Mouse (Mus musculus) MEL (cell line): ENCODE measurements around the gene Lamb3. TPM values are rescaled to one million over a fixed set of nuclear protein-coding genes. Genes with fewer than 3 reads are reported as not detected.

Source experiments
- DNase-seq: peaks from one replicate; pipeline ENCODE4 v3.0.0; 2011; ENCODE audit warnings: low read depth, low spot score
- H3K27ac ChIP-seq: 2 replicates; pipeline ENCODE4 v1.5.1; 2012; ENCODE audit warnings: low read depth, mild to moderate bottlenecking, control low read depth, low read length, moderate library complexity; ENCODE audit not compliant: control insufficient read depth
- H3K27me3 ChIP-seq, 2 experiments: fragments of 150-350 bp in 1 of 2; sonication (generic) in 1 of 2; 2 replicates each; pipeline ENCODE4 v1.6.1; 2012; ENCODE audit warnings: low read length in 2 of 2, mild to moderate bottlenecking in 2 of 2, improper control_type of control experiment in 1 of 2, moderate library complexity in 1 of 2; ENCODE audit not compliant: insufficient read depth in 2 of 2, control insufficient read depth in 1 of 2
- H3K36me3 ChIP-seq, 2 experiments: 2 replicates each; pipeline ENCODE4 v1.6.1; 2012 to 2014; ENCODE audit warnings: low read length in 2 of 2, improper control_type of control experiment in 1 of 2, inconsistent platforms in 1 of 2, mild to moderate bottlenecking in 1 of 2; ENCODE audit not compliant: insufficient read depth in 2 of 2, control insufficient read depth in 1 of 2
- H3K4me1 ChIP-seq, 2 experiments: fragments of 150-350 bp in 1 of 2; sonication (generic) in 1 of 2; 2 replicates each; pipeline ENCODE4 v1.6.1; 2012; ENCODE audit warnings: low read length in 2 of 2, improper control_type of control experiment in 1 of 2, mild to moderate bottlenecking in 1 of 2; ENCODE audit not compliant: insufficient read depth in 2 of 2, control insufficient read depth in 1 of 2
- H3K4me3 ChIP-seq, 2 experiments: fragments of 150-350 bp in 1 of 2; sonication (generic) in 1 of 2; 2 replicates each; pipeline ENCODE4 v1.5.1; 2012; ENCODE audit warnings: low read depth in 2 of 2, low read length in 2 of 2, mild to moderate bottlenecking in 2 of 2, moderate library complexity in 2 of 2, control low read depth in 1 of 2, improper control_type of control experiment in 1 of 2; ENCODE audit not compliant: control insufficient read depth in 1 of 2, insufficient read depth in 1 of 2
- H3K79me2 ChIP-seq: 2 replicates; pipeline ENCODE4 v1.6.1; 2012; ENCODE audit warnings: mild to moderate bottlenecking, low read length, moderate library complexity; ENCODE audit not compliant: control insufficient read depth, poor library complexity, insufficient read depth
- H3K9ac ChIP-seq: 2 replicates; pipeline ENCODE4 v1.6.1; 2012; ENCODE audit warnings: low read depth, mild to moderate bottlenecking, control low read depth, low read length, moderate library complexity; ENCODE audit not compliant: control insufficient read depth, poor library complexity, severe bottlenecking
- H3K9me3 ChIP-seq: fragments of 150-350 bp; sonication (generic); replicated peaks from 2 replicates; pipeline ENCODE4 v1.6.1; 2012; ENCODE audit warnings: mild to moderate bottlenecking, low read length, improper control_type of control experiment, moderate library complexity; ENCODE audit not compliant: insufficient read depth
- BHLHE40 ChIP-seq: IDR thresholded peaks from 2 replicates; pipeline ENCODE4 v1.6.1; 2012; ENCODE audit warnings: low read depth, mild to moderate bottlenecking, inconsistent platforms, low read length, improper control_type of control experiment, borderline replicate concordance
- CHD1 ChIP-seq: IDR thresholded peaks from 2 replicates; pipeline ENCODE4 v1.6.1; 2012; ENCODE audit warnings: low read depth, mild to moderate bottlenecking, inconsistent platforms, low read length, improper control_type of control experiment
- CTCF ChIP-seq, 3 experiments: IDR thresholded peaks in 2 of 3; conservative IDR thresholded peaks in 1 of 3; 2 replicates each; pipeline ENCODE4 v1.5.1; 2011 to 2012; ENCODE audit warnings: low read length in 3 of 3, low read depth in 2 of 3, mild to moderate bottlenecking in 2 of 3, improper control_type of control experiment in 1 of 3, inconsistent platforms in 1 of 3, mixed read lengths in 1 of 3, moderate library complexity in 1 of 3; ENCODE audit not compliant: control insufficient read depth in 1 of 3, insufficient read depth in 1 of 3, poor library complexity in 1 of 3, severe bottlenecking in 1 of 3
- ELF1 ChIP-seq: IDR thresholded peaks from 2 replicates; pipeline ENCODE4 v1.6.1; 2014; ENCODE audit warnings: low read depth, mild to moderate bottlenecking, inconsistent platforms, low read length, improper control_type of control experiment, moderate library complexity
- EP300 ChIP-seq, 2 experiments: IDR thresholded peaks; 2 replicates each; pipeline ENCODE4 v1.6.1; 2011; ENCODE audit warnings: improper control_type of control experiment in 2 of 2, low read length in 2 of 2, low read depth in 1 of 2, mild to moderate bottlenecking in 1 of 2
- GABPA ChIP-seq: IDR thresholded peaks from 2 replicates; pipeline ENCODE4 v1.6.1; 2012; ENCODE audit warnings: low read depth, mild to moderate bottlenecking, inconsistent platforms, low read length, improper control_type of control experiment, moderate library complexity
- JUND ChIP-seq: IDR thresholded peaks from 2 replicates; pipeline ENCODE4 v1.6.1; 2011; ENCODE audit warnings: low read depth, mild to moderate bottlenecking, improper control_type of control experiment, low read length
- MAFK ChIP-seq: IDR thresholded peaks from 2 replicates; pipeline ENCODE4 v1.6.1; 2011; ENCODE audit warnings: low read depth, mild to moderate bottlenecking, low read length, improper control_type of control experiment, borderline replicate concordance
- MAX ChIP-seq: IDR thresholded peaks from 2 replicates; pipeline ENCODE4 v1.6.1; 2011; ENCODE audit warnings: low read length, improper control_type of control experiment
- MAZ ChIP-seq: IDR thresholded peaks from 2 replicates; pipeline ENCODE4 v1.6.1; 2012; ENCODE audit warnings: low read depth, mild to moderate bottlenecking, inconsistent platforms, low read length, improper control_type of control experiment
- MEF2A ChIP-seq: IDR thresholded peaks from 2 replicates; pipeline ENCODE4 v1.6.1; 2014; ENCODE audit warnings: low read depth, mild to moderate bottlenecking, inconsistent platforms, low read length, improper control_type of control experiment; ENCODE audit not compliant: poor library complexity, insufficient replicate concordance, severe bottlenecking; ENCODE audit errors: extremely low read depth
- MXI1 ChIP-seq: IDR thresholded peaks from 2 replicates; pipeline ENCODE4 v1.6.1; 2011; ENCODE audit warnings: mild to moderate bottlenecking, low read depth, low read length, improper control_type of control experiment
- MYB ChIP-seq: IDR thresholded peaks from 2 replicates; pipeline ENCODE4 v1.6.1; 2011; ENCODE audit warnings: mild to moderate bottlenecking, low read depth, low read length, improper control_type of control experiment
- NELFE ChIP-seq: IDR thresholded peaks from 2 replicates; pipeline ENCODE4 v1.6.1; 2011; ENCODE audit warnings: low read depth, low read length, improper control_type of control experiment
- NRF1 ChIP-seq: IDR thresholded peaks from 2 replicates; pipeline ENCODE4 v1.6.1; 2014; ENCODE audit warnings: low read depth, mild to moderate bottlenecking, inconsistent platforms, low read length, improper control_type of control experiment, moderate library complexity; ENCODE audit not compliant: poor library complexity, insufficient read depth, severe bottlenecking
- POLR2AphosphoS5 ChIP-seq: IDR thresholded peaks from 2 replicates; pipeline ENCODE4 v1.6.1; 2012; ENCODE audit warnings: low read depth, borderline replicate concordance, mild to moderate bottlenecking, inconsistent platforms, low read length, moderate library complexity, mixed read lengths
- RAD21 ChIP-seq: IDR thresholded peaks from 2 replicates; pipeline ENCODE4 v1.6.1; 2011; ENCODE audit warnings: mild to moderate bottlenecking, low read depth, low read length, improper control_type of control experiment
- SIN3A ChIP-seq: IDR thresholded peaks from 2 replicates; pipeline ENCODE4 v1.6.1; 2012; ENCODE audit warnings: low read length, improper control_type of control experiment, inconsistent platforms
- SMC3 ChIP-seq: IDR thresholded peaks from 2 replicates; pipeline ENCODE4 v1.6.1; 2011; ENCODE audit warnings: low read depth, low read length, improper control_type of control experiment
- TAL1 ChIP-seq: IDR thresholded peaks from 2 replicates; pipeline ENCODE4 v1.6.1; 2012; ENCODE audit warnings: mild to moderate bottlenecking, inconsistent platforms, low read length, moderate library complexity, mixed read lengths
- TCF12 ChIP-seq: IDR thresholded peaks from 2 replicates; pipeline ENCODE4 v1.6.1; 2014; ENCODE audit warnings: low read depth, mild to moderate bottlenecking, inconsistent platforms, low read length, improper control_type of control experiment, moderate library complexity
- ZKSCAN1 ChIP-seq: IDR thresholded peaks from 2 replicates; pipeline ENCODE4 v1.6.1; 2012; ENCODE audit warnings: low read depth, mild to moderate bottlenecking, inconsistent platforms, low read length, improper control_type of control experiment, moderate library complexity
- ZNF384 ChIP-seq: IDR thresholded peaks from 2 replicates; pipeline ENCODE4 v1.6.1; 2012; ENCODE audit warnings: low read depth, mild to moderate bottlenecking, inconsistent platforms, low read length, improper control_type of control experiment
- polyA plus RNA-seq, 2 experiments: library from polyadenylated mRNA; stranded (reverse) in 1 of 2; unstranded in 1 of 2; fragments of >175 nt in 1 of 2; fragments of >200 nt in 1 of 2; gene quantifications; 2 replicates each; pipeline versions ENCODE4 v1.2.1 to v1.2.4; 2012; ENCODE audit warnings: low replicate concordance in 2 of 2, low read depth in 1 of 2; ENCODE audit not compliant: insufficient read length in 2 of 2, insufficient read depth in 1 of 2, missing spikeins in 1 of 2
- total RNA-seq: library from RNA; depleted of rRNA; stranded (reverse); fragments of 300-350 nt; gene quantifications from 2 replicates; pipeline ENCODE4 v1.2.3, GENCODE M21; 2012

Lamb3 gene
- total and polyA plus RNA-seq, 3 experiments: 0.03 to 0.35 TPM; not detected in 1

DNA sequence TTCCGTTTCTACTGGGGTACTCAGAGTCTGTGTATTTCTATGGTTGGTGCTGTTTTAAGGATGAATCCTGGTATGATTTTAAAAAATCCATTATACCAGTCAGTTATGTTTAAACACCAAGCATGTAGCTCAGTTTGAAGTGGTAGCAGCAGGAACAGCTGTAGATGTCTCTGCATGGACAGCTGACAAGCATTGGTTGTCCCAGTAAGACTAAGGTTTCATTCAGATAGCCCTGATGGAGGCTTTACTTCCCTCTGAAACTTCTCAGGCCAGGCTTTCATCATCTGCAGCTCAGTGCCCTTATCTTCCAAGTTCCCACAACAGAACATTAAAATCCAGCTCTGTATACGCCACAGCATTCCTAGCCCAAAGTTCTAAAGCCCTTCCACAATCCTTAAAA lies 25.2 kb downstream of the Lamb3 start:
- Histone ChIP-seq H3K27ac (no peak overlapping the region), H3K36me3 (no peaks in the 10 kb centered on the region), H3K9me3 (no peaks in the 10 kb centered on the region), H3K79me2 (no peaks in the 10 kb centered on the region), H3K4me1 (no peaks in the 10 kb centered on the region), H3K4me3 (no peak overlapping the region), H3K9ac (no peak overlapping the region), H3K27me3 (peaks cover 0 to 3% of the 10 kb centered on the region in 2 experiments; a peak in 1 of 4 replicates)
- TF ChIP-seq BHLHE40: no peak
- TF ChIP-seq SMC3: no peak
- no peak for TF ChIP-seq ELF1
- TF ChIP-seq SIN3A: no peak
- no peak for TF ChIP-seq NELFE
- no peak for TF ChIP-seq MAX
- no peak for TF ChIP-seq ZNF384
- no peak for TF ChIP-seq NRF1
- no peak for TF ChIP-seq MAFK
- TF ChIP-seq EP300 (IDR thresholded peaks at IDR 0.05; ENCODE audit: low read depth in 1 of 2, low read length in 2 of 2): no peak
- no peak for TF ChIP-seq JUND
- no peak for TF ChIP-seq RAD21
- TF ChIP-seq TCF12: no peak
- no peak for TF ChIP-seq GABPA
- TF ChIP-seq MEF2A: no peak
- DNase-seq: no peak

- Histone ChIP-seq H3K27me3 (peaks cover 0 to 3% of the 10 kb centered on the region in 2 experiments; a peak in 1 of 4 replicates), H3K9me3 (no peaks in the 10 kb centered on the region), H3K9ac (no peak overlapping the region), H3K79me2 (no peaks in the 10 kb centered on the region), H3K36me3 (no peaks in the 10 kb centered on the region), H3K4me1 (no peaks in the 10 kb centered on the region), H3K4me3 (no peak overlapping the region), H3K27ac (no peak overlapping the region)
- TF ChIP-seq CTCF (IDR thresholded peaks at IDR 0.05 in 2 of 3, conservative IDR thresholded peaks at IDR 0.05 in 1 of 3; ENCODE audit: control insufficient read depth in 1 of 3, insufficient read depth in 1 of 3, low read depth in 2 of 3, low read length in 3 of 3, poor library complexity in 1 of 3, severe bottlenecking in 1 of 3) (no peak), SIN3A (no peak), SMC3 (no peak), NELFE (no peak), JUND (no peak), TAL1 (no peak), CHD1 (no peak), MXI1 (no peak), POLR2AphosphoS5 (no peak), ZNF384 (no peak), MAFK (no peak), MYB (no peak), BHLHE40 (no peak), ZKSCAN1 (no peak), MAZ (no peak)
- no peak for DNase-seq
Observed at GRCm38 (mm10) chr1:193234130-193234645, 26.7 kb downstream of the Lamb3 start.
